Mouse (Mus musculus) E14TG2a.4 (cell line): ENCODE data around the gene Vmo1.
"Not testable (repeated sequence)": the region's sequence is repeated elsewhere in the genome, so short reads cannot be mapped to it uniquely, and the experiment has no call there.

ENCODE experiments used
- H3K27me3 ChIP-seq: 2 replicates; pipeline ENCODE4 v1.6.1; 2014; ENCODE audit warnings: low read length, control low read depth; ENCODE audit not compliant: insufficient read depth
- H3K36me3 ChIP-seq: 2 replicates; pipeline ENCODE4 v1.6.1; 2014; ENCODE audit warnings: low read length, control low read depth; ENCODE audit not compliant: insufficient read depth
- H3K4me1 ChIP-seq: replicated peaks from 2 replicates; pipeline ENCODE4 v1.6.1; 2014; ENCODE audit warnings: low read depth, low read length, control low read depth
- H3K4me3 ChIP-seq: replicated peaks from 2 replicates; pipeline ENCODE4 v1.5.1; 2014; ENCODE audit warnings: mild to moderate bottlenecking, low read length
- H3K9me3 ChIP-seq: 2 replicates; pipeline ENCODE4 v1.6.1; 2014; ENCODE audit warnings: low read length, control low read depth
- CTCF ChIP-seq: conservative IDR thresholded peaks from 2 replicates; pipeline ENCODE4 v1.5.1; 2014; ENCODE audit warnings: low read length
- NANOG ChIP-seq: IDR thresholded peaks from 2 replicates; pipeline ENCODE4 v1.6.1; 2014; ENCODE audit warnings: borderline replicate concordance, low read length, mixed read lengths
- POU5F1 ChIP-seq: IDR thresholded peaks from 2 replicates; pipeline ENCODE4 v1.6.1; 2014; ENCODE audit warnings: low read length, borderline replicate concordance

Vmo1 gene

GRCm38 (mm10) chr11:70499566-70500475, 14.6 kb downstream of the Vmo1 start:
- TF ChIP-seq NANOG: no peak
- TF ChIP-seq CTCF: peak; percentile 18; the same call in 1 of the 2 replicates
- H3K9me3 ChIP-seq: no peaks in the 10 kb centered on the region
- H3K4me1 ChIP-seq: peaks cover 8% of the 10 kb centered on the region
- no peaks in the 10 kb centered on the region for H3K27me3 ChIP-seq
- H3K36me3 ChIP-seq: no peaks in the 10 kb centered on the region
- H3K4me3 ChIP-seq: no peak overlapping the region

GRCm38 (mm10) chr11:70489684-70490083, 24.7 kb downstream of the Vmo1 start:
- H3K4me1 ChIP-seq: no peaks in the 10 kb centered on the region
- no peak overlapping the region for H3K4me3 ChIP-seq
- H3K36me3 ChIP-seq: no peaks in the 10 kb centered on the region
- TF ChIP-seq NANOG (no peak), POU5F1 (no peak), CTCF (no peak)
- H3K9me3 ChIP-seq: no peaks in the 10 kb centered on the region
- no peaks in the 10 kb centered on the region for H3K27me3 ChIP-seq

GRCm38 (mm10) chr11:70489138-70489537, 25.3 kb downstream of the Vmo1 start:
- no peak overlapping the region for H3K4me3 ChIP-seq
- H3K27me3 ChIP-seq: no peaks in the 10 kb centered on the region
- TF ChIP-seq NANOG (no peak), POU5F1 (no peak), CTCF (no peak)
- no peaks in the 10 kb centered on the region for H3K9me3 ChIP-seq
- no peaks in the 10 kb centered on the region for H3K4me1 ChIP-seq
- no peaks in the 10 kb centered on the region for H3K36me3 ChIP-seq

- no peaks in the 10 kb centered on the region for H3K27me3 ChIP-seq
- no peaks in the 10 kb centered on the region for H3K9me3 ChIP-seq
- no peaks in the 10 kb centered on the region for H3K36me3 ChIP-seq
- H3K4me1 ChIP-seq: peaks cover 8% of the 10 kb centered on the region
- no peak overlapping the region for H3K4me3 ChIP-seq
- TF ChIP-seq POU5F1: no peak
- TF ChIP-seq CTCF: no peak
- TF ChIP-seq NANOG: no peak
Observed at GRCm38 (mm10) chr11:70487816-70488215, 26.6 kb downstream of the Vmo1 start.

- no peaks in the 10 kb centered on the region for H3K27me3 ChIP-seq
- no peak for TF ChIP-seq POU5F1
- no peak for TF ChIP-seq NANOG
- TF ChIP-seq CTCF: no peak
- H3K4me1 ChIP-seq: peaks cover 16% of the 10 kb centered on the region
- H3K36me3 ChIP-seq: no peaks in the 10 kb centered on the region
- H3K4me3 ChIP-seq: no peak overlapping the region
- H3K9me3 ChIP-seq: no peaks in the 10 kb centered on the region
Observed at GRCm38 (mm10) chr11:70485498-70485897, 28.9 kb downstream of the Vmo1 start.

- TF ChIP-seq NANOG: no peak
- TF ChIP-seq POU5F1: no peak
- TF ChIP-seq CTCF: no peak
- Histone ChIP-seq H3K4me3 (no peak overlapping the region), H3K4me1 (no peaks in the 10 kb centered on the region), H3K27me3 (peaks cover 4% of the 10 kb centered on the region; the same call in 1 of the 2 replicates), H3K9me3 (no peaks in the 10 kb centered on the region), H3K36me3 (no peaks in the 10 kb centered on the region)
Observed at GRCm38 (mm10) chr11:70474872-70475534, 39.4 kb downstream of the Vmo1 start.

- not testable (repeated sequence) for H3K4me3 ChIP-seq, H3K27me3 ChIP-seq, H3K36me3 ChIP-seq, H3K9me3 ChIP-seq, H3K4me1 ChIP-seq
Observed at GRCm38 (mm10) chr11:70473291-70473690, 41.1 kb downstream of the Vmo1 start.

GRCm38 (mm10) chr11:70472716-70473115, 41.7 kb downstream of the Vmo1 start:
- Histone ChIP-seq H3K36me3 (no peaks in the 10 kb centered on the region), H3K4me3 (no peak overlapping the region), H3K9me3 (no peaks in the 10 kb centered on the region), H3K4me1 (no peaks in the 10 kb centered on the region), H3K27me3 (peaks cover 6% of the 10 kb centered on the region)
- no peak for TF ChIP-seq CTCF

GRCm38 (mm10) chr11:70469764-70470163, 44.7 kb downstream of the Vmo1 start:
- no peaks in the 10 kb centered on the region for H3K36me3 ChIP-seq
- no peak overlapping the region for H3K4me3 ChIP-seq
- peaks cover 16% of the 10 kb centered on the region for H3K4me1 ChIP-seq
- H3K27me3 ChIP-seq: peaks cover 32% of the 10 kb centered on the region
- no peaks in the 10 kb centered on the region for H3K9me3 ChIP-seq
- TF ChIP-seq CTCF: no peak
- TF ChIP-seq POU5F1: no peak
- TF ChIP-seq NANOG: no peak
